Mouse (Mus musculus): Measurements from ENCODE around the gene Adamts18. TPM values are rescaled to one million over a fixed set of nuclear protein-coding genes. Genes with fewer than 3 reads are reported as not detected.
A peak's percentile ranks its signal among the peaks of the same experiment; 100 is the strongest.

The Adamts18 gene
- total RNA-seq (2021), result under 1 TPM; 0.51 to 0.66 TPM
- long read RNA-seq, experiment 1, full-length matches to known transcripts, result 1 of 1 reads
- long read RNA-seq, experiment 1, partial matches to known transcripts, result 0 of 1 reads
- long read RNA-seq, experiment 1, other reads (novel, unspliced or antisense), result 0 of 1 reads
- long read RNA-seq, experiment 2, result 0 reads

DNA sequence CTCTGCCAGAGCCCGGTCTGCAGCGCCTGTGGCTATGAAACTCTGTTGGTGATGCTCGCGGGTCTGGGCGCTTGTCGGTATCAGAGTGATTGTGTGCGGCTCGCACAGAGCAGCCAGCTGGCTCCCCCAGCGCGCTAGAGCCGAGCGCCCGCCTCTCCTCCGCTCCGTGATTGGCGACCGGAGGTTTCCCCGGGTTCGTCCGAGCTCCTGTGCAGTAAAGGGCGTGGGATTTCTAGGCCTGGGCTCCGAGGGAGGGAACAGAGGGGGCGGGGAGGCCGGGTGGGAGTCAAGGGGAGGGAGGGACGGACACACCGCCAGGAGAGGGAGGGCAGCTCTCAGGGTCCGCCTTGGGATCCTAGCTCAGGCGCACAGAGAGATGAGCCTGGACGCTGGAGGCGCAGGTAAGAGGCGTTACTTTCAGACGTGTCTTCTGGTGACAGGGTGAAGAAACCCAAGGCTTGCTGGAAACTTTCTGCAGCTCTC lies at the start of gene Adamts18:
Adamts18 (minus strand) TSS at position 86 of the 483 bp plus-strand sequence.
- DNase-seq, result peak; percentile 38

DNA sequence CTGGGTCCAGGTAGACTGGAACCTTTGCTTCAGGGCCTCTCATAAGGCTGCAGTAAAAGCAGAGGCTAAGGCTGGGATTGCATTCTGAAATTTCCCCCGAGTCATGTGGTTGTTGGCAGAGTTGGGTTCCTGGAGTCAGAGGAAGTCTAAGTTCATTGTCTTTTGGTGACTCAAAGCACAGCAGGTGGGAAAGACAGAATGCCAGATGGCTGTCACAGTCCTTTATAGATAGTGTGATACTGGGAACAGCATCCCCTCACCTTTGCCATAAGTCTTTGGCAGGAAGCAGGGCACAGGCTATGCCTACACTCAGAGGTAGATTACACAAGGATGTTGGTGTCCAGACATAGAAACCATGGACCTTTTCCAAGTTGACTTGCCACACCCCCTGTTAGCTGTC lies 47.9 kb upstream of the Adamts18 start:
- no peak for DNase-seq

DNA sequence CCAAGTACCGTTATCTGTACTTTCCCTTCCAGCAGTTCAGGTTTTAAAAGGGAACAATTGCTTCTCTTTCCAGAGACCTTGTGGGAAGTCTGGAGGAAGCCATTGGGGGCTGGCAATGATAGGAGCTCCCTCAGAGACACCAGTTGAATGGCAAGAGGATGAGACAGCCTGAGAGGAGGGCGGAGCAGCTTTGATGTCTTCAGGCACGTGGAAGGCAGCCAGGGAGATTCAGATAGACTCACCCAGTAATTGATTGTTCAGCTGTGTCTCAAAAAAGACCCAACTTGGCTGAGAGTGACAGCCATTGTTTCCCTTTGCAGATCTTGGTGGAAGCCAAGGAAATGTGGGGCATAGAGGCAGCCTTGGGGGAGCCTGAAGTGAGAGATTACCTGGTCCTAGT lies 42.8 kb upstream of the Adamts18 start:
- no peak for DNase-seq

DNA sequence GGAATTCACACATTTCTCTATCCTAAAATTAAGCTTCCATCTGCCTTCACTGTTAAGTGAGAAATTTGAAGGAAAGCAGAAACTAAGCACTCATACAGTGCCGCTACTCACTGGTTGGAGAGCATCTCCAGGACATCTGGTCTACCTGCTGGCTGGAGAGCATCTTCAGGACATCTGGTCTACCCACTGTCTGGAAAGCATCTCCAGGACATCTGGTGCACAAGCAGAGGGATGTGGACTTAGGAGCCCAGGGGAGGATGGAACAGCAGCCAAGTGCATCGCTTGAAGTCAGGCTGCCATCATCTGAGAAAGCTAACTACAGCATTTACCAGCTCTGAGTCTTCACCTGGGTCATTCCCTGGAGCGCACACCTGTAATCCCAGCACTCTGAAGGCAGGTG lies 38.0 kb upstream of the Adamts18 start:
- DNase-seq, result no peak

DNA sequence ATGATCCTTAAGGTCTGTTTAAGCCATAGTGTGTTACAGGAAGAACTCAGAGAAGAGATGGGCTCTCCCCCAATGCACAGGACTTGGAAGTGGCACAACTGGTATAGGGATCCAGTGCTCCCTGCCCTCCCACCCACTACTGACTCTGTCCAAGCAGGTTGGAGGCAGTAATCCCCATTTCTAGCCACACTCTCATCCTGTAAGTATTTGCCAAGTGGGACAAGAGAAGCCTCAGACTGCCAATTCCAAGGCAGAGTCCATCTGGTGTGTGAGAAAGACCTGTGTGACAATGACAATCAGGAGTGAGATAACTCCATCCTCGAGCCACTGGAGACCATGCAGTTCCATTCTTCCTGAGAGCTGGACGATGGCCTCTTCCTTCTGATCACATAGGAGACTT lies 36.6 kb upstream of the Adamts18 start:
- no peak for DNase-seq

DNA sequence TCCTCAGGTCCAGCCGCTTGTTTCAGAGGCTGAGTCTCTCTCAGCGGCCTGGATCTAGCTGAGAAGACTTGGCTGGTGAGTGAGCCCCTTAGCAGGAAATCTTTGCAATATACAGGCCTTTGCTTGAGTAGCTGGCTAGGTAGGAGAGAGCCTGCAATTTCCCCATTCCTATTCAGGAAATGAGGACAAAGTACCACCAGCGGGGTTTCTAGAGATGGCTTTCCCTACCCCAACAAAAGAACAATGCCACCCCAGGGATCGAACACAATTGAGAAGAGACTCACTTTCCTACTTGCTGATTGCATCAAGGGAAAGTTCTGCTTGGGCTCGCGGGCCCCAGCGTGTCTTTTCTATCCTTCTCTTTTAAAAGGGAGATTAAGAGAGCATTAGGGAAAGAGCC lies 35.5 kb upstream of the Adamts18 start:
- no peak for DNase-seq

DNA sequence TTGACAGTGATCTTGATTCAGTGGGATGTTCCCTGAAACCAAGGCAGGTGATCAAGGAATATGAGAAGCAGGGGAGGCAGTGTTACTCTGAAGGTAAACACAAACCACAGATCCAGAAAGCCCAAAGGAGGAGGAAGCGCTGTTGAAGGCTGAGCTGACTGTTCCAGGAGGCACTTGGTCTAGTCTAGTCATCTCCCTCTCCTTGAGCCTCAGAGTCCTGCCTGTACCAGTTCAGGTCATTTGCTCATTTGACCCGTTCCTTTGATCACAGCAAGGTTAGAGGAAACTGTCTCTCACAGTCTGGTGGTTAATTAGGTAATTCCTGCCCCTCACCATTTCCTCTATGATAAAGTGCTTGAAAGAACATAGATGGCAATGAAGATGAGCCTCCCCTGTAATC lies 34.0 kb upstream of the Adamts18 start:
- DNase-seq, result no peak

DNA sequence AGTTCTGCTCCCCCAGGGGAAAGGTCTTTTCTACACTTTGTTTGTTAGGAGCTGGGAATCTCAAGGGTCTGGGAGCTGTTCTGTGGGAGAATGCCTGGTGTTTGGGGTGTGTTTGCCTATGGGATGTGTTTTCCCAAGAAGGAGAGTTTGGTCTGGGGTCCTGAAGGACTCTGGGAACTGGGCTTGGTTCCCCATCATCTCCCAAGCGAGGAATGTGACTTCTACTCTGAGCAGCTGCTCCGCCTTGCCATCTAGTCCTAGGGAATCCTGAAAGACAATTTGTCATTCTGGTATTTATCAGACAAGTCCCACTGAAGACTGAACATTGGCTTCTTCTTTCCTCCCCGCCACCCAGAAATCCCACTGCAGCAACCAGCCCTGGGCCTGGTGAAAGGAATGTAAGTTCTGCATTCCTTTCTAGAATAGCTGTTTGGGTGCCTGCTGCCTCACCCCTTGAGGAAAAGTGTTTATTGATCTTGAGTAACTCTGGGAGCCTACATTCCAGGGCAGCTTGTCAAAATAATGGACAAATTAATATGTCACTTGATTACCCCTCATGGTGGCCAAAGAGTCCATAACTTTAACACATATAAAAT lies 30.0 kb upstream of the Adamts18 start:
- no peak for DNase-seq

DNA sequence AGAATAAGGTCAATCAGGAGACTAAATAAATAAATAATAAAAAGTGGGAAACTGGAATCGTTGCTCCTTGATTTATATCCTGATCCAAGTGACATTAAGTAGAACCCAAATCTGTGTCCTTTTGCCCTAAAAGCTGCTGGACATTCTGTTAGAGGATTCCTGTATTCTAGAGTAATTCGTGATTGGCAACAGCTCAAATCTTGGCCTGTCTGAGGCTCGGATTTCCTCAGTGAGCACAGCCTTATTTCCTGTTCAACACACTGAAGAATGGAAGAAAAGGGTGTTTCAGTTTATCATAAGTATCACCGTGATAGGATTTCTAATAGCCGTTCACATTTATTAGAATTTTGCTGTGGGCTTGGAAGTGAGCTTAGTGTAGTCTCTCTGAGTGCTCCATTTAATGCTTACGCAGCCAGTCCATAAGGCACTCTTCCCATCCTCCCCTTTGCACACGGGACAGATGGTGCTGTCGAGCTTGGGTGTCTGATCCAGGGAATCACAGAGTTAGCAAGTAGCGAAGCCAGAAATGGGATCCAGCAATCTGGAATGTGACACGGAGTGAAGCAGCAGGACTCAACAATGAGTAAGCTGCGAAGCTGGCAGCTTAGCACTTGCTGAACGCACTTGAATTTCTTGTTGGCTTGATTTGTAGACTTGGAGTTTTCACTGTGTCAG lies 25.0 kb upstream of the Adamts18 start:
- DNase-seq, result no peak

DNA sequence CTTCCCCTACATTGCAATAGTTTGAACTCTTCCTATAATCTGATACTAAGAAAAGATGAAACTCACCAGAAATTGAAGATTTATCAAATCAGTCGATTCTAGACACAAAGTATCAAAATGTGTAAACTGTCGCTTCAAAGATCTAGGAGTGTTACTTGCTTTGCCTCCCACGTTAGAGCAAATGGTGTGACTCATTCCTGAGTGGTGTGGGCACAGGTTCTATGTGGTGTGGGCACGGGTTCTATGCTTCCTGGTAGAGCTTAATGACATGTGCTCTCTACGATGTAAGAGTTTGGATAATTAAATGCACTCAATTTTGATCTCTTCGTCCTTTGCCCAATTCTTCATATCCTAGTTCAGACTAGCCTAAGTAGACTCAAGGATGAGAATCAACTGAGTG lies 23.9 kb upstream of the Adamts18 start:
- no peak for DNase-seq

DNA sequence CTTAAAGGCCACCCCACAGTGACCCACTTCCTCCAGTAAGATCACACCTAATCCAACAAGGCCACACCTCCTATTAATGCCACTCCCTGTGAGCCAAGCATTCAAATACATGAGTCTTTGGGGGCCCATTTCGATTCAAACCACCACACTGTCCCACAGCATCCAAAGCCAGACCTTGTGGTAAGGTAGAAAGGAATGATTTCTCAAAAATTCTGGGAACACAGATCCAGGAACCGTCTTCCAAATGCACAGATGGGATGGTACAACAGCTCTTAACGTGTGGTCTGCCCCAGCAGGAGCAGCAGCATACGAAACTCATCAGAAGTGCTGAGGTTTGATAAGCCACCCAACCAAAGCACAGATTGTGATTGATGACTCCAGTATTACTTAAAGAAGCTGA lies 18.0 kb upstream of the Adamts18 start:
- no peak for DNase-seq

DNA sequence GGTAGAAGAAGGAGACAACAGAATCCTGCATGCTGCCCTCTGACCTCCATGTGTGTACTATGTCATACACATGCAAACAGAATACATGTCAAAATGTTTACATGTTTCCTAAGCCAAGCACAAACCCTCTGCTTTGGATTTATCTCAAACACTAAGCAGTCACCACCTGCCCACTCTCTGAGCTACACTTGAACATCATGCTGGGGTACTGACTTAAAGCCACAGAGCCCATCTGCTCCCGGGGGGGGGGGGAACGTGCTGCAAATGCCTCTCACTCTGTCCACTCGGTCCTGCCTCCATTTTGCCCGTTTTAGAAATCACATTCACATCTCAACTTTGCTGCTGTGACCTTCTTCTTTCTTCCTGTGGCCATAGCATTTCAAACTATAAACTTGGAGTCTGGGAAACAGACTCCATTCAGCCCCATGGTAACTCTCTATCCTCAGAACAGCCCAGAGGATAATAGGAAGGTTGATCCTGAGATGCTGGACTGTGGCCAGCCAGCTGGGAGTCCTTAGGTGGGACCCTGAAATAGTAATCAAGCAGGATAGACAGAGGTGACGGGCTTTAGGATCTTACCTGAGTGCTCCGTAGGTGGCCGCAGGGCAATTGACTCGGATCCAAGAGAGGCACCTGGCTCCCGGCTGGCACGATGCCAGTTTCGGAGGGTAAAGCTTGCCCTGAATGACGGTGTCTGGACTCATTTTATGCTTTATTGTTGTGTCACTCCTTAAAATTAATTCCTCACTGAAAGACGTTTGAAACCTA lies 17.0 kb upstream of the Adamts18 start:
- no peak for DNase-seq

DNA sequence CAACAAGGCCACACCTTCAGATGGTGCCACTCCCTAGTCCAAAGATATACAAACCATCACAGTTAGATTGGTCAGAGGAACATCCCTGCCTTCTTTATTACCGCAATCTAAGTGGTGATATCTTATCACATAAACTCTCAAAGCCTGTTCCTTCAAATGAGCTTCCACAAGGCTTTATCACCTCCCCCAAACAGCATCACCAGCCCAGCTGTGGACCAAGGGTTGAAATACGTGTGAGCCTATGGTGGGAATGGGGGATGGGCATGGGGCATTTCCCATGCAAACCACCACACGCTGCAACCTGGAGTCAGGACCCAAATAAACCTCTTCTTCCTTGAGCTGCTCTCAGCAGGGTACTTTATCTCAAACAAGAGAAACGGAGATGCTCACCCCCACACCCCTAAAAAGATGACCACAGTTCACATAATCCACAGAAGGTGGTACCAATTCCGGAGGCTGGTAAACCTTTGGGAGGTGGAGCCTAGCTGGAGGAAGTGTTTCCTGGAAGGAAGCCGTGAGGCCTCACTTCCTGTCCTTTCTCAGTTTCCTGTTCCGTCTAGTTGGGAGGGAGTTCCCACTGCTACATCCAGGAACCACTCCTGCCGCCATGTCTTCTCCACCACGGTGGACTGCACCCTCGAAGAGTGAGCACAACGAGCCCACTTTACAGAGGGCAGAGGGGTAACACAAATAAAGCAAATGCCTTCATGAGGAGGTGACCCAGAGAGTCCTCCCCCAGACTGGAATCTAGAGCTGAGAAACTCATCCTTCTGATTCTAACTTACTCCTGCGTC lies 11.5 kb upstream of the Adamts18 start:
- DNase-seq, result no peak

DNA sequence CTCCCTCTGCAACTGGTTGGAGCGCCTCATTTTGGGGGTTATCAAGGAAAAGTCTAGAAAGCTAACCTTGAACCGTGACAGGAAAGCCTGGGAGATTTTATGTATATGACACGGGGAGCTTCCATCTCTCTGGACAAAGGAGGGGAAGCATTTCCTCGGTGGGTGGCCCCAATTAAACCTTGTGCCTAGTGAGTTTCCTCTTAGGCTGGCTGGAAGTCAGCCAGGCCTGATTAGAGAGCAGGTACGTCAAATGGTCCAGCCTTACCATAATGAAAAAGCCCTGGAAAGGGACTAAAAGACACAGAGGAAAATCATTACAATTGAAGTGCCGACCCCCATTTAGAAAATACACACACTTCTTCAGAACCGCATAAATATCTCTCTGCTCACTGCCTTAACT lies 10.3 kb upstream of the Adamts18 start:
- no peak for DNase-seq

DNA sequence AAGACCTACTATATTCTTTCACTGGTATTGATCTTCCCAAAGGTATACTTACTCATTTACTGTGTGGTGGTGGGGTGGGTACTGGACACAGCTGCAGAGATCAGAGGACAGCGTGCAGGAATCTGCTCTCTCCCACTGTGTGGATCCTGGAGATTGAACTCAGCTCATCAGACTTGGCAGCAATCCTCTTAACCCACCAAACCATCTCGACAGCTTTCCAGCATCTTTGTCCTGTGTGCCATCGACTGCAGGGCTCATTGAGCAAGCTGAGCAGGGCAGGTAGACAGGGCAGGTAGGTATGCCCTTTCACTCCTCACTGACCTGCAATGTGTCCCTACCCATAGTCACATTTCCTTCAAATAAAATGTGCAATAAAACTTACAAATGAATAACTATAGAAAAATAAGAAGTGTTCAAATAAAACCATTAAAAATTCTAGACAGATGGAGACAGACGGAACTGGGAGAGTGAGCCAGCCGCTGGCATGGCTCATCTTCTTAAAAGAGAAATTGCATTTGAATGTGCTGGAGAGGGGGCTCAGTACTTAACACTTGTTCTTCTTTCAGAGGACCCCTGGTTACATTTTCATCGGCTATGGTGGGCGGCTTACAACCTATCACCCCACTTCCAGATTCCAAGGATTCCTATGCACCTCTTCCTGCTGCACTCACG lies 6.2 kb upstream of the Adamts18 start:
- no peak for DNase-seq

DNA sequence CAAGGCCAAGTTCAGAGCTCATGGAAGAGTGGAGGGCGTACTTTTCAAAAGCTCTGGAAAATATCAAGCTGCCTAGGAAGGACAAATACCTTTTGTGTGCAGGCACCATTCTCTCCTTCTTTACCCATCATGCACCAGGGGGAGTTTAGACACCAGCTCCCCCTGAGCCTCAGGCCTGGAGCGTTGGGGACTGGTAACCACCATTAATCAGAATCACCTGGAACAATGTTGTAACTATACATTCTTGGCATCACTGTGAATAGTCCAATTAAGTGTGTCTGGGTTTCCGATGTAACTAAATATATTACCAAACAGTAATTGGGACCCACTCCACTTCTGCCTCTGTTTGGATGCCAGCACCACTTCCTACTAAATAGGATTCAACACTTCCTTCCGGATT lies 5.2 kb upstream of the Adamts18 start:
- DNase-seq, result no peak

DNA sequence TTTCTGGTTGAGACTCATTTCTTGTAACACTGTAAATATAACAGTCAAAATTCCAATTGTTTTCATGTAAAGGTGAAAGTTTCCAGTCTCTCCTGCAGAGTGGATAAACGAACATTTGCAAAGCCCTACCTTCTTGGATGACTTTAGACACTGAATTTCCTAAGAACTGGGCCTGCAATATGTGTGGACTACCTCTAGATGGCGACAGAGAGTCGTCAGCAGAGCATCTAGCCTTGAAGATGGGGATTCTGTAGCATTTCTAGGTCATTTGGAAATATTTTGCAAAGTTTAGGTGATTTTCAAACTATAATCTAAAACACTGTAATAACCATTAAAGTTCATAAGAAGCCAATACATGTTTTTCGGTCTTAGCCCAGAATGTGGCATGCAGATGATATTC lies 3.1 kb upstream of the Adamts18 start:
- DNase-seq, result no peak

DNA sequence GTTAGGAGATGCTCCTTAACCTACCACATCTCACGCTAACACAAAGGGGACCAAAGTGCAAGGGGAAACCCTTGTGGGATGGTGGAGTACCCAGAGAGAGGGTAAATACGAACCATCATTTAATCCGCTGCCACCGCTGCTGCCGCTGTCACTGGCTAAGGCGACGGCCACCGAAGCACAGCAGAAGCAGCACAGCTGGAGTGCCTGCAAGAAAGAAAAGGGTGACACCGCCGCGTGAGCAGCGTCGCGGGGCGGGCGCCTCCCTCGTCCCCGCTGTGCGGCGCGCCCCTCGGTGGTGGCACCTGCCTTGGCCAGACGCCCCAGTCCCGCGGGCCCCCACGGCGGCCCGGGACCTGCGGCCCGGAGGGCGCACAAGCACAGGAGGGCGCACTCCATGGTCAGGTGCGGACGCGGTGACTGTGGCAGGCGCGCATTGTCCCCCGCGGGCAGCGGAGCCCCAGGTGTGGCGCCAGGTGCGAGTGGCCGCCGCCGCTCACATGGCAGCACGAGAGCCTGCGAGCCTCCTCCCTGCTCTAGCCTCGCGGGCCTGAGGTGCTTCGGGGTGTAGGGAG lies 371 bp downstream of the Adamts18 start:
- DNase-seq, result peak; percentile 7

DNA sequence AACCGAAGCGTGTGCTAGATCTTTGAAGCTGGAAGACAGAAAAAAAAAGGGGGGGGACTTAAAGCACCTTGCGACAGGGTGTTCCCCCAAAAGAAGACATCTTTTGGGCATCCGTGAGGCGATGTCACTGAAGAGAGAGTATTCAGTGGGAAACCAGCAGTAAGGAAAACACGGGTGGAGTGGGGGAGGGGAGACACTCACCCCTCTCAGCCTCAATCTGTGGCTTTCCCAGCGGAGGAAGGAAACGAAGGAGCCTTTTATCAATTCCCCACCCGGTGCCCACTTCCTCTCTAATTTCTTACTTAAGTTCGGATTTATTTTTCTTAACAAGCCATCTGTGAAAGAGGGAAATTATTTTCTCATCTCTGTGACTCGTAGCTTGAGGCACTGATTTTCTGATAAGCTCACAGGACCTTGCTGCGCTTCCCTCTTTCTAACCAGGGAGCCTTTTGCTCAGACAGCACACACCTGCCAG lies 895 bp downstream of the Adamts18 start:
- no peak for DNase-seq

DNA sequence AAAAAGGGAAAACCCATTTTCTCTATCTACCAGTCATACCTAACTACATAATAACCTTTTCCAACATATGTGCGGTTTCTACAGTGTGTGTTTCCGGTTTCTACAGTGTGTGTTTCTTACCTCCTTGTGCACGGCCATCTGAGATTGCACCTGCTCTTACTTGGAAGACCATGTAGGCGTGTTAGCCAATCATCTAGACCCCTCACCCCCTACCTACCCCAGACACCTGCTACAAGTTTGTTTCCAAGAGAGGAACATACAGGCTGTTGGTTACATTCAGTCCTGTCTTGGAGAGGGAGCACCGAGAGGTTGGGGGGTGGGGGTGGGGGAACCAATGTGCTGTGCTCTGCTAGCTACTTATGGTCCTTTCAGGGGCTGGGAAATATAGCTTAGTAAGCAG lies 1.9 kb downstream of the Adamts18 start:
- DNase-seq, result no peak

DNA sequence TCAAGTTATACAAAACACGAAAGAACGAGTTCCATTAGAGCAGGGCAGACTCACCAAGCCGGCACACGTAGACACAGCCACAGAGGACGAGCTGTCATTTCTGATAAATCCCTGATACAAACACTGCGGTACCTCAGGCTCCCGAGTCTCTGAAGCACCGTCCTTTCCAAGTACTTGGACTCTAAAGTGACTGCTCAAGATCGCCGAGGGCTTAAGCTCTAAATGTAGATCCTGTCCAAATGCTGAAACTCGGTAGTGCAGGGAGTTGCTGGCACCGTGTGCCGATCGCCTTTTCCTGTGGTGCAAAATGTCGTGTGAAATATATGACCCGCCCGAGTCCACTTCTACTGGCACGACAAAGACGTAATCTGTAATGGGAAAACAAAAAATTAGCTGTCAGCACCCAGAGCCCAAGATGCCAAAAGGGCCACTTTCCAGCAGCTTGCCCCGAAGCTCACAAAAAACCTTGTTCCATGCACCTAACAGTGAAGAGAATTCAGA lies 3.7 kb downstream of the Adamts18 start:
- DNase-seq, result no peak
